Mouse (Mus musculus) midbrain, embryonic 11.5 days (tissue): ENCODE results near the gene Clec3b. TPM values are rescaled to one million over a fixed set of nuclear protein-coding genes. Genes with fewer than 3 reads are reported as not detected.

Experiments used
- ATAC-seq: fragments of 200-750 bp; cut with Nextera tagmentation; 2 replicates; pipeline ENCODE4 v1.8.0; 2017; ENCODE audit warnings: moderate TSS enrichment, moderate library complexity; ENCODE audit not compliant: low FRiP score
- DNase-seq: peaks from one replicate; pipeline ENCODE4 v3.0.0; 2015; ENCODE audit warnings: low spot score; ENCODE audit errors: missing footprints
- H3K27ac ChIP-seq: fragments of 300-500 bp; sonication (generic); 2 replicates; pipeline ENCODE4 v1.5.1; 2014; ENCODE audit warnings: low read depth, low read length
- H3K27me3 ChIP-seq: fragments of 300-500 bp; sonication (generic); 2 replicates; pipeline ENCODE4 v1.6.1; 2014; ENCODE audit warnings: mild to moderate bottlenecking, low read length, moderate library complexity, mixed read lengths; ENCODE audit not compliant: control insufficient read depth, insufficient read depth
- H3K36me3 ChIP-seq: fragments of 300-500 bp; sonication (generic); 2 replicates; pipeline ENCODE4 v1.6.1; 2014; ENCODE audit warnings: mild to moderate bottlenecking, low read length, moderate library complexity, mixed read lengths; ENCODE audit not compliant: control insufficient read depth, insufficient read depth
- H3K4me1 ChIP-seq: fragments of 300-500 bp; sonication (generic); 2 replicates; pipeline ENCODE4 v1.6.1; 2014; ENCODE audit warnings: low read length; ENCODE audit not compliant: control insufficient read depth, insufficient read depth
- H3K4me2 ChIP-seq: fragments of 300-500 bp; sonication (generic); 2 replicates; pipeline ENCODE4 v1.6.1; 2014; ENCODE audit warnings: mild to moderate bottlenecking, moderate library complexity
- H3K4me3 ChIP-seq: fragments of 300-500 bp; sonication (generic); 2 replicates; pipeline ENCODE4 v1.5.1; 2014; ENCODE audit warnings: low read depth, low read length
- H3K9ac ChIP-seq: fragments of 300-500 bp; sonication (generic); 2 replicates; pipeline ENCODE4 v1.6.1; 2014; ENCODE audit warnings: low read length
- H3K9me3 ChIP-seq: fragments of 300-500 bp; sonication (generic); 2 replicates; pipeline ENCODE4 v1.6.1; 2016; ENCODE audit warnings: low read length; ENCODE audit not compliant: control insufficient read depth
- WGBS: fragments of 180-500 bp; shearing (Covaris S2); extraction: QIAGEN DNeasy Blood & Tissue Kit; methylation state at CpG from one replicate; pipeline ENCODE4 v1.1.7; 2014; 5-methylcytosine and 5-hydroxymethylcytosine counted together
- polyA plus RNA-seq: library from polyadenylated mRNA; unstranded; fragments of >200 nt; fragmentation: Nextera tagmentation; extraction: Ambion mirVana; gene quantifications from 2 replicates; pipeline ENCODE4 v1.2.1, GENCODE M21; 2014

Gene Clec3b
- polyA plus RNA-seq, 1 experiment from 2014 or later: not detected

DNA sequence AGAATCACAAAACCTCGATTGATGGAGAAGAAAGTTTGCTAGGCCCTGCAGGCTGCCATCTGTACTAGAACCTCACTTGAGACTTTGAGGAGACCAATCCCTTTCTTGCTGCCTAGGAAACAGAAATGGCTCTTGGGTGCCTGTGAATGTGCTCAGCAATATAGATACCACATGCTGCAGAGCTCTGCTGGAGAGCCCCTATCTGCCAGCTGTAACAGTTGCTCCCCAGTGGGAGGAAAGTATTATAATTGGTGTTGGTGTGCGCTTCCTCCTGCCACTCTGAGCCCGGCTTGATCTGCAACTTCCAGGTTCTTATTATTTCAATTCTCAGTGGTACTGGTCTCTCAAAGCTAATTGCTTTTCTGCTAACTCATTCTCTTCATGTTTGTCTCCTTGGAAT lies 27.7 kb upstream of the Clec3b start:
- Histone ChIP-seq H3K36me3 (peaks cover 25% of the 10 kb centered on the region; the same call in 1 of the 2 replicates), H3K4me2 (no peak overlapping the region), H3K9me3 (no peaks in the 10 kb centered on the region), H3K4me3 (no peak overlapping the region), H3K27me3 (no peaks in the 10 kb centered on the region), H3K4me1 (no peaks in the 10 kb centered on the region), H3K27ac (no peak overlapping the region), H3K9ac (no peak overlapping the region)
- ATAC-seq: no peak
- no peak for DNase-seq
- 95% methylated on average over 3 of the region's 3 CpGs for WGBS

DNA sequence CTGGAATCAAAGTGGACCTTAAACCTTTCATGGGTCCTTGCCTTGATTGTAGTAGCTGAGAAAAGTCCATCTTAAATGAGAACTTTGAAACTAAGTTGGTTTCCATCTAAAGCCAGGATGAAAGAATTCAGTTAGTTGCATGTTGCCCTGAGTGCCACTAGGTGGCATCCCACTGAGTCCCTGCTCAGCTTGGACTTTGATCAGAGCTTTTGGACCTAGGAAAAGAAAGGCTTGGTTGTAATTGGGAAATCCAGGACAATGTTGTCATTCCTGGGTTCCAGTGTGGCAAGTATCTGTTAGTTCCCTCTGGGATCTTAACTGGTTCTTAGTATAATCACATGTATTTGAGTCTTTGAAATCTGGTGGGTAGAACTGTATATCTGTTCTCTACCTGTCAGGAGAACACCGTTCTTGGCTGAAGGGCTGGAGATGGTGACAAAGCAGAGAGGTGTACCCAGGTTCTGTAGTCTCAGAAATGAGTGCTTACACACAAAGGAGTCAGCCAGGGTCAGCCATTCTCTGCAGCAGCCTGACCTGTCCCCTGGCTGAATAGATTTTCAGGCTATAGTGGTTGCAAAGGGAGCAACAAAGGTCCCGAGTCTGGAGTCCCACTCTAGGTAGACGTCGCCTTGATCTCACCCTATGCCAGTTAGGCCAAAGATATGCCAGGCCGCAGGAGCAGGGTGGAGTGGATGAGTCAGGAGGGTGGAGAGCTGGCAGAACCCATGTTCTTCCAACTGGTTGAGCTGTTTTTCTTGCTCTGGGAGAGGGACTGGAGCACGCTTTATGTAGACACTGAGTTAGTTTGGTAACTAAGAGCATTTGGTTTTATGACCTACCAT lies 27.0 kb upstream of the Clec3b start:
- no peaks in the 10 kb centered on the region for H3K9me3 ChIP-seq
- H3K9ac ChIP-seq: no peak overlapping the region
- H3K4me1 ChIP-seq: no peaks in the 10 kb centered on the region
- no peaks in the 10 kb centered on the region for H3K27me3 ChIP-seq
- no peak overlapping the region for H3K4me3 ChIP-seq
- no peak for DNase-seq
- no peak overlapping the region for H3K27ac ChIP-seq
- ATAC-seq: no peak
- WGBS: 95% methylated on average over 6 of the region's 6 CpGs
- H3K36me3 ChIP-seq: peaks cover 27% of the 10 kb centered on the region; the same call in 1 of the 2 replicates
- no peak overlapping the region for H3K4me2 ChIP-seq

DNA sequence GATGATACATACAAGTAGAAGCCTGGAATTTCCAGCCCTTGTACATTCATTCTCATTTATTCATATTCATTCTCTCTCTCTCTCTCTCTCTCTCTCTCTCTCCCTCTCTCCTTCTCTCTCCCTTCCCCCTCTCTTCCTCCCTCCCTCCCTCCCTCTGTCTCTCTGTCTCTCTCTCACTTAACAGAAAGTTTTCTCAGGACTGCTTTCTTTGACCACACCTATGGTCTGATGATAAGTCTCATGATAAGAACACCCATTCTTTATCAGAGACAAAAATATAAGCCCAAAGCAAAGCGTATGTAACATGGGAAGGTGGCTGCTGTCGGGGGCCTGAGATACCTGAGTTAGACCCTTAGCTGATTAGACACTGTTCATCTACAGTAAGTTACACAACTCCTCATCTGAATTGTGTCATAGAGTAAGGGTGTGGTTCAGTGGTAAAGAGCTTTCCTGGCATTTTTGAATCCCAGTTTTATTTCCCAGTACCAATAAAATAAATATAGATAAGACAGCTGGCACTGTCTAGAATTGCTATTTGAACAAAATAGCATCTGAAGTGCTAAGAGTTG lies 26.2 kb upstream of the Clec3b start:
- H3K4me1 ChIP-seq: no peaks in the 10 kb centered on the region
- peaks cover 23% of the 10 kb centered on the region; the same call in 1 of the 2 replicates for H3K36me3 ChIP-seq
- no peak overlapping the region for H3K27ac ChIP-seq
- no peak for ATAC-seq
- H3K27me3 ChIP-seq: no peaks in the 10 kb centered on the region
- no peaks in the 10 kb centered on the region for H3K9me3 ChIP-seq
- H3K4me3 ChIP-seq: no peak overlapping the region
- H3K9ac ChIP-seq: no peak overlapping the region
- no peak for DNase-seq
- no peak overlapping the region for H3K4me2 ChIP-seq
- WGBS: 94% methylated on average over 2 of the region's 2 CpGs

DNA sequence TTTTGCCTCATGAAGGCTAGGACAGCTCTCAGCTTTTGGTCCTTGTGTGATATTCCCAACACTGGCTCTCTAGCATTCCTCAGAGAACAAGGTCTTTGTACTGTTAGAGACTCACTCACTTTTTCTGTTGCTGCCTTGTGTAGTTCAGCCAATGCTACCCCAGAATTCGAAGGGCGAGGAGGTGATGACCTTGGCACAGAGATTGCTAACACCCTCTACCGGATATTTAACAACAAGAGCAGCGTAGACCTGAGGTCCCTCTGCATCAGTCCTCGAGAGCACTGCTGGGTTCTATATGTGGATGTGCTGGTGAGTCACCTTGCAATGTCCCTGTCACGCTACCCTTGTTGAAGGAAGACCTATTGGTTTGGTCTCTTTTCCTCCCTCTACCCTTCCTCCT lies 23.1 kb upstream of the Clec3b start:
- 93% methylated on average over 6 of the region's 6 CpGs for WGBS
- no peak for ATAC-seq

DNA sequence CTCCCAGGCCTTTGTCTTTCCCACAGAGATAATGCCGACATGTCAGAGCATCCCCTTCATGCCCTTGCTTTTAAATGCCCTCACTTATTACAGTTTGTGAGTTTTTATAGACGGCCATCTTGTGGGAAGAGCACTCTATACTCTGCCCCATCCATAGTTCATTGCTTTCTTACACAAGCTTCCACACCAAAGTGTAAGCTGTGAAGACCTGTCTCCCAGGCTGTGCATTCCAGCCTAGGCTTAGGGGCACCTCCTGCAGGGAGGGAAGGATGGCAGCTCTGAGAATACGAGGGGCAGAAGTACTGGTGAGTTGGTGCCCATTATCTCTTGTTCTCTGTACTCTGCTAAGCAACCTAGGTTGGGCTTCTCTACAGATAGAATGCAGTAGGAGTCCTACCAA lies 17.8 kb upstream of the Clec3b start:
- peaks cover 45% of the 10 kb centered on the region for H3K36me3 ChIP-seq
- H3K4me3 ChIP-seq: no peak overlapping the region
- H3K9me3 ChIP-seq: no peaks in the 10 kb centered on the region
- H3K4me1 ChIP-seq: no peaks in the 10 kb centered on the region
- no peak overlapping the region for H3K4me2 ChIP-seq
- no peak overlapping the region for H3K9ac ChIP-seq
- 90% methylated on average over 3 of the region's 3 CpGs for WGBS
- ATAC-seq: no peak
- no peak for DNase-seq
- H3K27ac ChIP-seq: no peak overlapping the region
- H3K27me3 ChIP-seq: no peaks in the 10 kb centered on the region

More for the DNA sequence above, 23.1 kb upstream of the Clec3b start:
- DNase-seq: no peak
- Histone ChIP-seq H3K27ac (no peak overlapping the region), H3K4me2 (no peak overlapping the region), H3K4me3 (no peak overlapping the region), H3K9me3 (no peaks in the 10 kb centered on the region), H3K9ac (no peak overlapping the region), H3K27me3 (no peaks in the 10 kb centered on the region), H3K4me1 (no peaks in the 10 kb centered on the region), H3K36me3 (peaks cover 23% of the 10 kb centered on the region)

DNA sequence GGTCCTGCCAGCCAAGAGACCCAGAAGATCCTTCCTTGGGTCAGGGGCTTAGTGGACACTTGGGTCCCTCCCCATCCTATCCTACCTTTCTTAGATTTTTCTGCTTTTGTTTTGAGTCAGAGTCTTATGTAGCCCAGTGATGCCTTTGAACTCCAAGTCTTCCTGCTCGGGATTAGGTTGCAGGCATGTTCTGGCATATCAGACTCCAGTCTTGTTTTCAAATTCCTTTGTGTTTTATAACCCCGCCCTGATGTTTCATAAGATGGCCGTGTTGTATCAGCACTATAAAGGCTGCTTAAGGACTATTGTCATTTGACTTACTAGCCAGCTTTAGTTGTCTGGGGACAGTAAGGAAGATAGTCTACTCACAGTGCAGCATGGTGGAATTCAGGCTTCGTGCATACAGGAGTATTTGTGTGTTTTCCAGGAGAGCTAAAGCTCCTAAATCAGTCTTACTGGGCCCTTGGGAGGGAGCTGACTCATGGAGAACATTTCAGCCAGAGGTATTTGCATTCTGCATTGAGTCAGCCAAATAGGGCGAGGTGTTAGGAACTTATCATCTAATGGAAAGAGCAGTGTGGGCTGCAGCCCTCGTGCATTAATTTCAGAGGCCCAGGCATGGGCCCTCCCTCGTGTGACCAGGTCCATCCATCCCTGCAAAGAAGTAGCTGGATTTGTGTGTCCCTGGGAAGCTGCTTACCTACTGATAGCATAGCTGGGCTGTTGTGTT lies 13.6 kb upstream of the Clec3b start:
- H3K36me3 ChIP-seq: peaks cover 32% of the 10 kb centered on the region

DNA sequence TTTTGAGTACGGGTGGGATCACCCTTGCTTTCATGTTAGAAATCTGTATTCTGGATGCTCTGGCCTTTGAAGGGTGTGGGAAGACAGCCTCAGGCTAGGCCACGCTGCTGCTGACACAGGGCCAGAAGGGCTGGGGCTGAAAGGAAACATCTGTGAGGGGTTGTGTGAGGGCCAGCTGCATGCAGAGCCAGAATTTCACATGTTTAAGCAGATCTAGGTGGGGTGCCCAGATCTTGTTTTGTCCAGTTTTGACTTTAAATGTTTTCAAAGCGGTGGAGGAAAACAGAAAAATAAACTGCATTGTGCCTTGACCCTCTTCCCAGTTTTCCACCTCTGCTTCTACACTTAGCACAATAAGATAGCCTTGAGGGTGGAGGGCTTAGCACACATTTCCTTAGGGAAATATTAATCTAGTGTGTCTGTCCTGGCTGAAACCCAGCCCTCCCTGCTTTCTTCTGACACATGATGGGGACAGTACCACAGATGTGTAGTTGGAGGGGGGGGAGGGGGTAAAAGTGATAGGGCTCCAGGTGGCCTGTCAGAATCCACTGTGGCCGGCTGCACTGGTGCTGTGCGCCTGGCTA lies 11.8 kb upstream of the Clec3b start:
- H3K4me1 ChIP-seq: no peaks in the 10 kb centered on the region
- no peak overlapping the region for H3K27ac ChIP-seq
- WGBS: 81% methylated on average over 5 of the region's 5 CpGs
- no peak overlapping the region for H3K4me3 ChIP-seq
- H3K9me3 ChIP-seq: no peaks in the 10 kb centered on the region
- H3K4me2 ChIP-seq: no peak overlapping the region
- H3K27me3 ChIP-seq: no peaks in the 10 kb centered on the region
- DNase-seq (no peak), ATAC-seq (no peak)
- H3K9ac ChIP-seq: no peak overlapping the region
- H3K36me3 ChIP-seq: peaks cover 21% of the 10 kb centered on the region

More for the DNA sequence above, 13.6 kb upstream of the Clec3b start:
- Histone ChIP-seq H3K9me3 (no peaks in the 10 kb centered on the region), H3K4me2 (no peak overlapping the region), H3K27ac (no peak overlapping the region), H3K4me3 (no peak overlapping the region), H3K9ac (no peak overlapping the region), H3K27me3 (no peaks in the 10 kb centered on the region), H3K4me1 (no peaks in the 10 kb centered on the region)
- DNase-seq (no peak), ATAC-seq (no peak)
- WGBS: 91% methylated on average over 7 of the region's 7 CpGs

DNA sequence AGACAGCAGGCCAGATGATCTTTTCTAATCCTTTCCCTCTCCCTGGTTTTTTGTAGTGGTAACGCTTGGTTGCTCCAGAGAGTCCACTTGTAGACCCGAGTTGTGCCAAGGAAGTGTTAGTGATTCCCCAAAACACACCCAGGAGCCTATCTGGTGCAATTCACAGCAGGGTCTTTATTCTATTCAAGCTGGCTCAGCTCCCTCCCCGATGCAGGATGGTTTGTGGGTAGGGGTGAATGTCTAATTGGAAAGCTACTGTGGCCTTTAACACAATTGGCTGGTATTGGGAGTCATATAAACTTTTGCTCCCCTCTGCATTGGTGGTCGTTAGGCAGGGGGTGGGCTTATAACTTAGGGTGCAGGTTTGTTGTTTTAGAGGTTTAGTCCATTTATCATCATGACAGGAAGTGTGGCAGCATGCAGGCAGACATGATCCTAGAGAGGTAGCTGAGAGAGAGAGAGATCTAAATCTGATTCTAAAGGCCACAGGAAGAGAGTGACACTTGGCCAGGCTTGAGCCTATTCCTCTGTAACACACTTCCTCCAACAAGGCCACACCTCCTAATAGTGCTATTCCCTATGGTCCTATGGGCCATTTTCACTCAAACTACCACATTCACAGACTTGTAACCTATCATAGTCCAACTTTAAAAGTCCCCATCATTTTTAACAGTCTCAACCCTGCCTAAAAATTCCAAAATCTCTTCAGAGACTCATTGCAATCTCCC lies 10.7 kb upstream of the Clec3b start:
- no peak overlapping the region for H3K9ac ChIP-seq
- H3K27ac ChIP-seq: no peak overlapping the region
- H3K9me3 ChIP-seq: no peaks in the 10 kb centered on the region
- no peaks in the 10 kb centered on the region for H3K4me1 ChIP-seq
- DNase-seq: no peak
- WGBS: 84% methylated on average over 4 of the region's 4 CpGs
- ATAC-seq: no peak
- H3K36me3 ChIP-seq: peaks cover 15% of the 10 kb centered on the region
- H3K4me3 ChIP-seq: no peak overlapping the region
- H3K27me3 ChIP-seq: no peaks in the 10 kb centered on the region
- no peak overlapping the region for H3K4me2 ChIP-seq
